Mouse (Mus musculus): ENCODE results near the gene Mdm2. TPM values are rescaled to one million over a fixed set of nuclear protein-coding genes. Genes with fewer than 3 reads are reported as not detected.
A peak's percentile ranks its signal among the peaks of the same experiment; 100 is the strongest.

The Mdm2 gene
- total RNA-seq, 2 experiments from 2014 or later = 43.0 to 47.9 TPM

DNA sequence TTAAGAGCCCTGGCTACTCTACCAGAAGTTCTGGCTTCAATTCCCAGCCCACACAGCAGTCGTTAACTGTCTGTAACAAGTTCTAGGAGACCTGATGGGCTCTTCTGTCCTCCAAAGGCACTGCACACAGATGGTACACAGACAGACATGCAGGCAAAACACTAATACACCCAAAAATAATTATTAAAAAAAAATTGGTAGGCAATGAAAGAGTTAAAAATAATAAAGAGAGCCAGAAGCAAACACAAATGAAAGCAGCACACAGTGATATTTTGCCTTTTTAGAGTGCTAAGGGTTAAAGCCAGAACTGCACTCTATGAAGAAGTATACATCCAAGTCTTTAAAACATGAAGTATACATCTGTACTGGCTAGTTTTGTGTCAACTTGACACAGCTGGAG, 10.1 kb downstream of the Mdm2 start:
- ATAC-seq (replicated peaks; ENCODE audit: poor library complexity, severe bottlenecking) = no peak

GRCm38 (mm10) chr10:117699914-117700313, 10.6 kb downstream of the Mdm2 start:
- ATAC-seq (replicated peaks; ENCODE audit: poor library complexity, severe bottlenecking) = no peak

DNA sequence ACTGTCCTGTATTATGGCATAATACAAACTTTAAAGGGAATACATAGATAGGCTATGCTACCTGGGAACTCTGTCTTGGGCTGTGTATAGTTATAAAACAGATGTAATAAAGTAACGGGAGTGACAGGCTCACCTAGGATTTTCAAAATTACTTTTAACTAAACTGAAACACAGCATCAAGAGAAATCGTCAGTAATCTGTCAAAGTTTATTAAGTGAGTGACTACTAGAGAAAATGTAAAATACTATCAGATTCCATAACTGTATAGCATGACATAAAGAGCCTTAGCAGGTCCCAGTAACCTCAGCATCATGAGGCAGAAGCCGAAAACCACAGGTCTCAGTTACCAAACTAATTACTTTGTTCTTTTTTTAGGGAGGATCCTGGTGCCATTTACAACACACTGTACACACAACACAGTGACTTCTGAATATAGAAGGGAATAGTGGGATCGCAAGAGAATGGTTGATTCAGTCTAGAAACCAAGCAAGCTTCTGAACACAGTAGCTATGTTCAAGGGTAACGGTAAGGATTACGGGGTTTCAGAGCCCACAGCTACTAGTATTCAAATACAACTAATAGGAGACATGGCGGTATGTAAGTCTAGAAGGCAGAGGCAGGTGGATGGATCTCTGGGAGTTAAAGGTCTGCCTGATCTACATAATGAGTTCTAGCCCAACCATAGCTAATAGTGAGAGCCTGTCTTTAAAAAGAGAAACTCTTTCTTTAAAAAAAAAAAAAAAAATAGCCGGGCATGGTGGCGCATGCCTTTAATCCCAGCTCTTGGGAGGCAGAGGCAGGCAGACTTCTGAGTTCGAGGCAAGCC, 12.0 kb downstream of the Mdm2 start:
- no peak for ATAC-seq (replicated peaks; ENCODE audit: poor library complexity, severe bottlenecking)

- no peak for ATAC-seq (replicated peaks; ENCODE audit: poor library complexity, severe bottlenecking)
Measured at GRCm38 (mm10) chr10:117697561-117698115, 12.9 kb downstream of the Mdm2 start.

- no peak for ATAC-seq (replicated peaks; ENCODE audit: poor library complexity, severe bottlenecking)
Measured at GRCm38 (mm10) chr10:117696827-117697560, 13.6 kb downstream of the Mdm2 start.

- ATAC-seq (replicated peaks; ENCODE audit: poor library complexity, severe bottlenecking) = no peak
Measured at GRCm38 (mm10) chr10:117696021-117696826, 14.3 kb downstream of the Mdm2 start.

DNA sequence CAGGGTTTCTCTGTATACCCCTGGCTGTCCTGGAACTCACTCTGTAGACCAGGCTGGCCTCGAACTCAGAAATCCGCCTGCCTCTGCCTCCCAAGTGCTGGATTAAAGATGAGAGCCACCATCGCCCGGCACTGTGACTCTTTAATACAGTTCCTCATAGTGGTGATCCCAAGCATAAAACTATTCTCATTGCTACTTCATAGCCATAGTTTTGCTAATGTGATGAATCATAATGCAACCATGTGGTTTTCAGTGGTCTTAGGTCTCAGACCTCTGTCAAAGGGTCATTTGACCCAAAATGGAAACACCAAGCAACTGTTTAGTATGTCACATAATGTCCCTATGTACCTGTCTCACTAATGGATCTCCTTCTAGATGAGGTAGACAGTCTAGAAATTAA, 15.0 kb downstream of the Mdm2 start:
- ATAC-seq (replicated peaks; ENCODE audit: poor library complexity, severe bottlenecking) = no peak

- ATAC-seq (replicated peaks; ENCODE audit: poor library complexity, severe bottlenecking) = no peak
Measured at GRCm38 (mm10) chr10:117695027-117695426, 15.5 kb downstream of the Mdm2 start.

DNA sequence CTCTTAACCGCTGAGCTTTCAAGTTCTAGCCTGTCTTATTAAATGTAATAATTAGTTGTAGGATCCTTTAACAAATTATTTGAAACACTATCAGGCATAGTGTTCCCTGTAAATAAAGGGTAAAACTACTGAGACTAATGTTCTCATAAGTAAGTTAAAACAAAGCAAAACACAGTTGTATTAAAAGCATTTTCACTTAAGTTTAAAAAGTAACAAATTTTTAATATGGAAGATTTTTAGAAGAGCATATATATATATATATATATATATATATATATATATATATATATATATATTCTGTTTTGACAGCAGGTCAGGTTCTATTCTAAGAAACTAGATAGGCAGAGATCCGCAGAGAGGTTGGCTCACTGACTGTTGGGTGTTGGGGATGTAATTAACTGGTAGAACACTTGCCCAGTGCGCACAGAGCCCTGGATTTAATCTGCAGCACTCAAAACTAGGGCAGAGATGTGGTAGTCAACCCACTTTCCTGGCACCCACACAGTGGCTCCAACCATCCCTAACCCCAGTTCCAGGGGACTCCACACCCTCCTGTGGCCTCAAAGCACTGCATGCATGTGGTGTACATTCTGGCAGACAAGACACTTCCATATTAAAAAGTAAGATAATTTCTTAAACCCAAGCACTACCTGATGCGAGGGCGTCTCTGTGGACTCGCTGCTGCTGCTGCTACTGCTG, 16.2 kb downstream of the Mdm2 start:
- ATAC-seq (replicated peaks; ENCODE audit: poor library complexity, severe bottlenecking) = no peak

DNA sequence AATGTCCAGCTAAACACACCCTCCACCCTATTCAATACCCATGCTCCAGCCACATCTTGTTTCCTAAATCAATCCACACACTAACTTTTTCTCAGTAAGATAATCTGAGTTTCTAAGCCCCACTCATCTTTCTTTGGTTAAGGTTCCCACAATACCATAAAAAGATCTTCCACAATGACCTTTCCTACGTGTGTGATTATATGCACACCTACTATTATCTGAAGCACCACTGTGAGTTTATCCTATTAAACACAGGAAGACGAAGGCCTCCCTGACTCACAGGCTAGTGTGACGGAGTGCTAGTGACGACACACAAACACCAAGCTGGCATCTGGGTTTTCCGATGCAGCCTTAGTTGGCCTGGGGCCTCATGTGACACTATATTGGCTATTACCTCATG, 17.6 kb downstream of the Mdm2 start:
- ATAC-seq (replicated peaks; ENCODE audit: poor library complexity, severe bottlenecking) = no peak

GRCm38 (mm10) chr10:117692173-117692572, 18.4 kb downstream of the Mdm2 start:
- no peak for ATAC-seq (replicated peaks; ENCODE audit: poor library complexity, severe bottlenecking)

DNA sequence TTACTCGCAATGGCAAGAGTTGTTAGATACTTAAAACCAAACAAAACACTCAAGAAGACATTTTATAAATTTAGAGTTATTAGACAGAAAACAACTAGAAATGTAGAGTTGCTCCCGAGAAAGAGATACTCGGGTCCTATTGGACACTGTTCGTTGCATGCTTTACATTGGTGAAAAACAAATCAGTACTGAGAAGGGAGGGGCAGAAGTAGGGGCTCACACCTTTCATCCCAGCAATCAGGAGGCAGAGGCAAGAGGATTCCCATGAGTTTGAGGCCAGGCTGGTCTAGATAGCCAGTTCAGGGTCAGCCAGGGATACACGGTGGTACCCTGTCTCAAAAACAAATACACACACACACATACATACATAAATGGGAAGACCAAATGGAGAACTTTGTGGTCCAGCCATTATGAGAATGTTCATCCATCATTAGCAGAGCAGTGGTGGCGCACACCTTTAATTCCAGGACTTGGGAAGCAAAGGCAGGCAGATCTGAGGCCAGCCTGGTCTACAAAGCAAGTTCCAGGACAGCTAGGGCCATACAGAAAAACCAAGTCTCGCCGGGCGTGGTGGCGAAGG, 19.1 kb downstream of the Mdm2 start:
- ATAC-seq (replicated peaks; ENCODE audit: poor library complexity, severe bottlenecking) = no peak

DNA sequence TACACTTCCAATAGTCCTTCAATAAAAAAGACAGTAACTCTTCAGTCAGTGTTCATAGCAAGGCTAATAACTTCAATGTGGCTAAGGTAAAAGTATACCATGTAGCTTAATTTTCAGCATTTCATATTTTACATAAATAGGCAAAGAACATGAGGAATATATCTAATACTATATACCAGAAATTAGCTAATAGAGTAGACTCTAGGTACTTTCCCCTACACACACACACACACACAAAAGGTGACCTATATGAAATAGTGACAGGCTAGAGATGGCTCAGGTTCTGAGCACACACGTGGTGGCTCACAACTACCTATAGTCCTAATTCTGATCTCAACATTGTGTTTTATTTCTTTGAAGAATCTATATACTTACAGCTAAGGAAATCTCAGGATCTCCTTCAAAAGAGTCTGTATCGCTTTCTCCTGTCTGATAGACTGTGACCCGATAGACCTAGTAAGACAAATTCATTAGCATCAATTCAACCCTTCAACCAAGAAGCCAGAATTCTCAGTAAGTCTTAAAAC, 19.7 kb downstream of the Mdm2 start:
- ATAC-seq (replicated peaks; ENCODE audit: poor library complexity, severe bottlenecking) = no peak

GRCm38 (mm10) chr10:117690101-117690352, 20.5 kb downstream of the Mdm2 start:
- no peak for ATAC-seq (replicated peaks; ENCODE audit: poor library complexity, severe bottlenecking)

GRCm38 (mm10) chr10:117689297-117690100, 21.1 kb downstream of the Mdm2 start:
- no peak for ATAC-seq (replicated peaks; ENCODE audit: poor library complexity, severe bottlenecking)

DNA sequence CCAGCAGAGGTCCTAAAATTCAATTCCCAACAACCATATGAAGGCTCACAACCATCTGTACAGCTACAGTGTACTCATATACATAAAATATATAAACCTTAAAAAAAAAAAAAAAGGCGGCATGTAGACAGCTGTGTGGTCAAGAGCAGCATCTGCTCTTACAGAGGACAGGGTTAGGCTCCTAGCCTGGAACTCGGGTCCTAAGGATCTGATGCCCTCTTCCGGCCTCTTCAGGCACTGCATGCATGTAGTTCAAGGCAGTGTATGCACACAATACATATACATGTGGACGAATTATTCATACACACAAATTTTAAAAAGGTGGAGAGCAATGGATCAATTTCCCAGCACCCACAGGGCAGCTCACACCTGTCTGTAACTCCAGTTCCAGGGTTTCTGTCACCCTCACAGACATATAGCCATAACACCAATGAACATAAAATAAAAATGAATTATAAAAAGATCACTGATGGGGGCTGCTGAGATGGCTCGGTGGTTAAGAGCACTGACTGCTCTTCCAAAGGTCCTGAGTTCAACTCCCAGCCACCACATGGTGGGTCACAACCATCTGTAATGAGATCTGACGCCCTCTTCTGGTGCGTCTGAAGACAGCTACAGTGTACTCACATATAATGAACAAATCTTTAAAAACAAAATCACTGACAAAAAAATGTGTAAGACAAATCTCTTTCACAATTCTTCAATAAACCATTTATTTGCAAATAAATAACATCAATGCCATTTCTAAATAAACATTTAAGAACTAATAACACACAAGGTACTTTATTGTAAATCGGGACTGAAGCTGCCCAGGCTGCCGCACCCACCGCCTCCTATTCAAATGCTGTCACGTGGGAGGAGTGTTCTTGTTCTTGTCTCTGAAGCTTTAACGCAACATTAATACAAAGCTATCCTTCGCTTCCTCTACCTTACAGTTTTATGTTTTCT, 22.1 kb downstream of the Mdm2 start:
- ATAC-seq (replicated peaks; ENCODE audit: poor library complexity, severe bottlenecking) = 0 out of 2 replicates have a peak, but pooled peaks have one; percentile 44

- no peak; the same call in 1 of the 2 replicates for ATAC-seq (replicated peaks; ENCODE audit: poor library complexity, severe bottlenecking)
Measured at GRCm38 (mm10) chr10:117687577-117687976, 23.0 kb downstream of the Mdm2 start.

- no peak for ATAC-seq (replicated peaks; ENCODE audit: poor library complexity, severe bottlenecking)
Measured at GRCm38 (mm10) chr10:117687018-117687417, 23.5 kb downstream of the Mdm2 start.

All from granulocyte monocyte progenitor cell, adult 5-6 weeks (primary cell).